Mouse (Mus musculus) bone marrow, adult 2 months (tissue): ENCODE measurements around the gene Slc30a1.

ENCODE experiments used
- CTCF ChIP-seq: fragments of 200-500 bp; IDR thresholded peaks from 2 replicates; pipeline ENCODE4 v1.5.1; 2011; ENCODE audit warnings: low read length, control low read depth; ENCODE audit not compliant: control insufficient read depth, insufficient read depth
- POLR2A ChIP-seq: fragments of 200-500 bp; IDR thresholded peaks from 2 replicates; pipeline ENCODE4 v1.6.1; 2011; ENCODE audit warnings: low read depth, mild to moderate bottlenecking, control low read depth, low read length, borderline replicate concordance; ENCODE audit not compliant: control insufficient read depth

- no peak for TF ChIP-seq CTCF
- TF ChIP-seq POLR2A, result no peak
Measured at GRCm38 (mm10) chr1:191863833-191864550, 42.6 kb upstream of the Slc30a1 start.
